8 mouse cellular contexts compared by ENCODE assay signal in the genomic region with DNA sequence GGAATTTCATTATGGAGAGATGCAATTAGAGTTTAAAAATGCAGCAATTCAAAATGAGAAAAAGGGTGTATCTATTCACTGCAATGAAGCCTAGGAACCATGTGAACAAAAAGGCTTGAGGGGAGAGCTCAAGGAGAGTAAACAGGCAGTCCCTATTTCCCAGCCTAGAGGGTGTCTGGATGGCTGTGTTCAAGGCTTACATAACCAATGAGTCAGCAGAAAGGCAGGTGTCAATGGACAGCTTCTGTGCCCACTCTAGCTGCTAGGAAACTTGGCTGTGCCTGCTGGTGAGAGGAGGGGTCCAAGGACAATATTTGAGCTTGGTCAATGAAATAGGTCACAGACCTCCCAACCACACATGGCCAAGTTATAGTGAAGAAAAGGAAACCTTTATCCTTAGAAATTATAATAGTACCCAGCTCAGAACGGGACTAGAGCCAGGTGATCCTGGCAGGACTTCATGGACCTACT.
DNase-seq lines count a peak whose midpoint lies in the region.

No protein-coding gene starts in this region.

- DNase-seq in kidney, postnatal 36 days, result peak; percentile 34 to 72
- no peak for DNase-seq in kidney, postnatal 14 days
- peak; percentile 91 for DNase-seq in Muller cell, postnatal 12 days (ENCODE audit: inconsistent ontology term)
- peak; percentile 89 for DNase-seq in cerebellum, adult 9-11 months
- DNase-seq in heart, postnatal 25 days (ENCODE audit: low spot score), result peak; percentile 52
- DNase-seq in lung, postnatal 36 days, result peak; percentile 83
- no peak for DNase-seq in urinary bladder, postnatal 10 days (ENCODE audit: low spot score)
- no peak for DNase-seq in thymus, postnatal 36 days

- intact Hi-C loops in heart, postnatal 25 days (cut with DNase I), result loop anchor here (2.0 kb wide), 1 partner anchor 18 kb away; no protein-coding TSS in a partner anchor

Comparison
In these comparisons a context has a peak if more than half of its experiments do, and no peak if none do; other contexts are left out.
1. DNase-seq: peak in kidney, postnatal 36 days (2 of 2), Muller cell, postnatal 12 days (single experiment), cerebellum, adult 9-11 months (single experiment), heart, postnatal 25 days (single experiment) and lung, postnatal 36 days (single experiment); none in kidney, postnatal 14 days (single experiment), urinary bladder, postnatal 10 days (single experiment) and thymus, postnatal 36 days (0 of 2).